Mouse (Mus musculus): ENCODE results near the gene Zbtb12. TPM values are rescaled to one million over a fixed set of nuclear protein-coding genes. Genes with fewer than 3 reads are reported as not detected.
A peak's percentile ranks its signal among the peaks of the same experiment; 100 is the strongest.

Zbtb12 gene
- polyA plus RNA-seq, 1 experiment from 2014 or later, result 1.7 TPM

GRCm38 (mm10) chr17:34847192-34847591, 32.1 kb upstream of the Zbtb12 start:
- WGBS, result 90% methylated on average over 6 of the region's 6 CpGs
- DNase-seq (ENCODE audit: low spot score), result no peak

DNA sequence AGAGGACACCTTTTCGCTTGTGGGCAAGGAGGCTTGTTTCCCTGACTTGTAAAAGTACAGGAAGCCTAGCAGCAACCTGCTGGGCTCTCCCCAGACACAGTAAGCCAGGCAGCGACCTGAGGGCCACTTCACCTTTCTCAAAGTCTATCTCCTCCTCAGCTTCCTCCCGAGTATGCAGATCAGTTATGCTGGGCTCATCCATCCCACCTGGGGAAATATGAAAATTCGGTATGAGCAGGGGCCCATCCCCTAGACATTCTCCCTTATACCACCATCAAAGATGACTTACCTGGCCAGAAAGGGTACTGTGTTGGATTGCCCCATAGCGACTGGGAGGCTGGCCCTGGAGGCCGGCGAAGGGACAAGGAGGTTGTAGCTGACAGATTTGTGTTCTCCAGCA, 31.7 kb upstream of the Zbtb12 start:
- peaks cover 9% of the 10 kb centered on the region for H3K4me1 ChIP-seq (ENCODE audit: control insufficient read depth, insufficient read depth, low read length)
- no peak overlapping the region for H3K4me3 ChIP-seq (ENCODE audit: low read depth, low read length)
- H3K36me3 ChIP-seq (ENCODE audit: control insufficient read depth, insufficient read depth, low read length), result peaks cover 10% of the 10 kb centered on the region
- WGBS, result 93% methylated on average over 7 of the region's 7 CpGs
- no peak for ATAC-seq (ENCODE audit: insufficient read depth, low FRiP score, low TSS enrichment)
- DNase-seq (ENCODE audit: low spot score), result no peak
- no peak overlapping the region for H3K9ac ChIP-seq (ENCODE audit: low read length)
- H3K9me3 ChIP-seq (ENCODE audit: control insufficient read depth, low read length), result no peaks in the 10 kb centered on the region
- no peaks in the 10 kb centered on the region for H3K27me3 ChIP-seq (ENCODE audit: control insufficient read depth, insufficient read depth, low read length)
- H3K27ac ChIP-seq (ENCODE audit: low read depth, low read length), result no peak overlapping the region
- no peak overlapping the region for H3K4me2 ChIP-seq (ENCODE audit: low read depth)

More at GRCm38 (mm10) chr17:34847192-34847591, 32.1 kb upstream of the Zbtb12 start:
- Histone ChIP-seq H3K36me3 (ENCODE audit: control insufficient read depth, insufficient read depth, low read length) (peaks cover 12% of the 10 kb centered on the region), H3K9me3 (ENCODE audit: control insufficient read depth, low read length) (no peaks in the 10 kb centered on the region), H3K9ac (ENCODE audit: low read length) (no peak overlapping the region), H3K27ac (ENCODE audit: low read depth, low read length) (no peak overlapping the region), H3K4me3 (ENCODE audit: low read depth, low read length) (no peak overlapping the region), H3K27me3 (ENCODE audit: control insufficient read depth, insufficient read depth, low read length) (no peaks in the 10 kb centered on the region), H3K4me2 (ENCODE audit: low read depth) (no peak overlapping the region), H3K4me1 (ENCODE audit: control insufficient read depth, insufficient read depth, low read length) (peaks cover 9% of the 10 kb centered on the region)
- no peak for ATAC-seq (ENCODE audit: insufficient read depth, low FRiP score, low TSS enrichment)

DNA sequence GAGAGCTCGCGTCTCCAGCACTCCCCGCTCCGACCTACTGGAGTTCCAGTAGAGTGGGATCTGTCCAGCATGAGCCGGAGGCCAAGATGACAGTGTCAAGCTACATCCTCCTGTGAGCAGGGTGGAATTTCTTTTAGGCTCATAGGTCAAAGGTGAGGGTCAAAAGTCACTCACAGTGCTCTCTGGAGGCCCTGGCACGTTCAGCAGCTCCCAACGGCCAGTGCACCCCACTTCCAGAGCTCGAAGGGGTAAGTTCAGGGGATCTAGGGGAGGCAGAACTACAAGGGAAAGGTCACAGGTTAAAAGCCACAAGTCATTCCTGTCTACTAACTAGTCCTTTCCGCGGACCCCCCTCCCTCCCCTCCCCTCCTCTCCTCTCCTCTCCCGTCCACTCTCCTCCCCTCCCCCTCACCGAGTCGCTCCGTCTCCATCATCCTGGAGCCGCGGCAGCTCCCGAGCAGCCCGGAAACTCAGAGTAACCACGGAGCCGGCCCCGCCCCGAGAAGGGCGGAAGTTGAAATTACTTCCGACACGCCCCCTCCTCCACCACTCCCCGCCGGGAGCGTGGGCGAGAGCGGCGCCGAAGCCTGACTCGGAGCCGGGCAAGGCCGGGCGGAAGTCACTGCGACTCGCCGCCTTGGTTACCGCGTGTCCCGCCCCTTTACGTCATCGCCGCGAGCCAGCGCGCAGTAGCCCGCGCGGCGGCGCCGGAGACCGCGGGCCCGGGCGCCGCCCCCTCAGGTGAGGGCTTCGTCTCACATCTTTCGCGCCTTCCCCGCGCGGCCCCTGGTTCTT, 29.4 kb upstream of the Zbtb12 start, which contains the start of the genes Skiv2l and Nelfe:
TSS of gene Skiv2l (minus strand) at position 489 of the 795 bp plus-strand sequence.
TSS of gene Nelfe (plus strand) at position 670 of the 795 bp plus-strand sequence.
- Histone ChIP-seq H3K36me3 (ENCODE audit: control insufficient read depth, insufficient read depth, low read length) (peaks cover 9% of the 10 kb centered on the region), H3K9ac (ENCODE audit: low read length) (peak within 1 kb of the TSS; percentile 76), H3K4me2 (ENCODE audit: low read depth) (peak within 1 kb of the TSS; percentile 86), H3K27ac (ENCODE audit: low read depth, low read length) (no peak within 1 kb of the TSS), H3K4me3 (ENCODE audit: low read depth, low read length) (peak within 1 kb of the TSS; percentile 68), H3K4me1 (ENCODE audit: control insufficient read depth, insufficient read depth, low read length) (peaks cover 9% of the 10 kb centered on the region), H3K9me3 (ENCODE audit: control insufficient read depth, low read length) (no peaks in the 10 kb centered on the region), H3K27me3 (ENCODE audit: control insufficient read depth, insufficient read depth, low read length) (no peaks in the 10 kb centered on the region)
- 1% methylated on average over 64 of the region's 65 CpGs for WGBS
- DNase-seq (ENCODE audit: low spot score) (peak; percentile 99), ATAC-seq (ENCODE audit: insufficient read depth, low FRiP score, low TSS enrichment) (peak; percentile 97)

- ATAC-seq (ENCODE audit: insufficient read depth, low FRiP score, low TSS enrichment) (no peak), DNase-seq (ENCODE audit: low spot score) (no peak)
- WGBS, result 1% methylated on average over 25 of the region's 25 CpGs
- H3K4me1 ChIP-seq (ENCODE audit: control insufficient read depth, insufficient read depth, low read length), result peaks cover 9% of the 10 kb centered on the region
- H3K4me2 ChIP-seq (ENCODE audit: low read depth), result peak overlapping the region; percentile 71
- H3K27me3 ChIP-seq (ENCODE audit: control insufficient read depth, insufficient read depth, low read length), result no peaks in the 10 kb centered on the region
- H3K9ac ChIP-seq (ENCODE audit: low read length), result peak overlapping the region; percentile 76
- H3K4me3 ChIP-seq (ENCODE audit: low read depth, low read length), result peak overlapping the region; percentile 68
- H3K36me3 ChIP-seq (ENCODE audit: control insufficient read depth, insufficient read depth, low read length), result peaks cover 9% of the 10 kb centered on the region
- H3K27ac ChIP-seq (ENCODE audit: low read depth, low read length), result no peak overlapping the region
- no peaks in the 10 kb centered on the region for H3K9me3 ChIP-seq (ENCODE audit: control insufficient read depth, low read length)
Observed at GRCm38 (mm10) chr17:34850517-34851125, 28.7 kb upstream of the Zbtb12 start.

DNA sequence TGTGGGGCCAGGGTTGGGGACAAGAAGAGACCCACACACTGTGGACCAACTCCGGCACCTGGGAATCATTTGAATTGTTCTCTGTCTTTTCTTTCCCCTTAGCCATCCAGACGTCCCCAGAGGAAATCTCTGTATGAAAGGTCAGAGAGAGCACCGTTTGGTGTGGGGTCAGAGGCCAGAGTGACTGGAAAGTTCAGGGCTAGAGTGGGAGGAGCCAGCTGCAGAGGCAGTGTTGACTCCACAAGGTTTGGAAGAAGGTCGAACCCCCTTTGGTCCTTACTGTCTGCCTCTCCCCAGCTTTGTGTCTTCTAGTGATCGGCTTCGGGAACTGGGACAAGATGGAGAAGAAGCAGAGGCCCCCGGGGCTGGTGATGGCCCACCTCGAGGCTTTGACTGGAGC, 25.8 kb upstream of the Zbtb12 start:
- Histone ChIP-seq H3K27me3 (ENCODE audit: control insufficient read depth, insufficient read depth, low read length) (no peaks in the 10 kb centered on the region), H3K4me2 (ENCODE audit: low read depth) (no peak overlapping the region), H3K9ac (ENCODE audit: low read length) (no peak overlapping the region), H3K36me3 (ENCODE audit: control insufficient read depth, insufficient read depth, low read length) (peaks cover 3% of the 10 kb centered on the region), H3K4me3 (ENCODE audit: low read depth, low read length) (no peak overlapping the region), H3K9me3 (ENCODE audit: control insufficient read depth, low read length) (no peaks in the 10 kb centered on the region), H3K27ac (ENCODE audit: low read depth, low read length) (no peak overlapping the region), H3K4me1 (ENCODE audit: control insufficient read depth, insufficient read depth, low read length) (peaks cover 9% of the 10 kb centered on the region)
- ATAC-seq (ENCODE audit: insufficient read depth, low FRiP score, low TSS enrichment), result no peak
- 76% methylated on average over 8 of the region's 8 CpGs for WGBS
- DNase-seq (ENCODE audit: low spot score), result no peak

DNA sequence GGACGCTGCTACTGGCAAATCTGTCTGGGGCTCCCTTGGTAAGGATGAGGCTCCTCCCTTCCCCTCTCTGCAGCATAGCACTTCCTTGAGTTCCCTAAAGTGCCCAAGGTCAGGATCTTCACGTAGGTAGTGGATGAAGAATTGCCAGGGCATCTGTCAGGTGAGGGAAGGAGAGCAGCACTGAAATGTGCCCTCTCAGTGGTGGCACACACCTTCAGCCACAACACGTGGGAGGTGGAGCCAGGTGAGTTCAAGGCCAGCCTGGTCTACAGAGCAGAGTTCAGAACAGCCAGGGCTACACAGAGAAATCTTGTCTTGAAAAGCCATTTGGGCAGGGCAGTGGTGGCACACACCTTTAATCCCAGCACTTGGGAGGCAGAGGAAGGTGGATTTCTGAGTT, 24.5 kb upstream of the Zbtb12 start:
- WGBS, result 82% methylated on average over 3 of the region's 3 CpGs
- H3K27me3 ChIP-seq (ENCODE audit: control insufficient read depth, insufficient read depth, low read length), result no peaks in the 10 kb centered on the region
- ATAC-seq (ENCODE audit: insufficient read depth, low FRiP score, low TSS enrichment) (no peak), DNase-seq (ENCODE audit: low spot score) (no peak)
- peaks cover 6% of the 10 kb centered on the region; the same call in 1 of the 2 replicates for H3K4me1 ChIP-seq (ENCODE audit: control insufficient read depth, insufficient read depth, low read length)
- H3K4me3 ChIP-seq (ENCODE audit: low read depth, low read length), result no peak overlapping the region
- H3K9me3 ChIP-seq (ENCODE audit: control insufficient read depth, low read length), result no peaks in the 10 kb centered on the region
- H3K36me3 ChIP-seq (ENCODE audit: control insufficient read depth, insufficient read depth, low read length), result peaks cover 3% of the 10 kb centered on the region
- H3K4me2 ChIP-seq (ENCODE audit: low read depth), result no peak overlapping the region
- no peak overlapping the region for H3K27ac ChIP-seq (ENCODE audit: low read depth, low read length)
- H3K9ac ChIP-seq (ENCODE audit: low read length), result no peak overlapping the region

GRCm38 (mm10) chr17:34855825-34856224, 23.5 kb upstream of the Zbtb12 start:
- DNase-seq (ENCODE audit: low spot score) (peak; percentile 56), ATAC-seq (ENCODE audit: insufficient read depth, low FRiP score, low TSS enrichment) (no peak)
- no peaks in the 10 kb centered on the region for H3K9me3 ChIP-seq (ENCODE audit: control insufficient read depth, low read length)
- peaks cover 5% of the 10 kb centered on the region; the same call in 1 of the 2 replicates for H3K4me1 ChIP-seq (ENCODE audit: control insufficient read depth, insufficient read depth, low read length)
- no peaks in the 10 kb centered on the region for H3K27me3 ChIP-seq (ENCODE audit: control insufficient read depth, insufficient read depth, low read length)
- H3K27ac ChIP-seq (ENCODE audit: low read depth, low read length), result no peak overlapping the region
- 51% methylated on average over 3 of the region's 3 CpGs for WGBS
- peaks cover 3% of the 10 kb centered on the region for H3K36me3 ChIP-seq (ENCODE audit: control insufficient read depth, insufficient read depth, low read length)
- H3K4me2 ChIP-seq (ENCODE audit: low read depth), result no peak overlapping the region
- no peak overlapping the region for H3K4me3 ChIP-seq (ENCODE audit: low read depth, low read length)
- no peak overlapping the region for H3K9ac ChIP-seq (ENCODE audit: low read length)

DNA sequence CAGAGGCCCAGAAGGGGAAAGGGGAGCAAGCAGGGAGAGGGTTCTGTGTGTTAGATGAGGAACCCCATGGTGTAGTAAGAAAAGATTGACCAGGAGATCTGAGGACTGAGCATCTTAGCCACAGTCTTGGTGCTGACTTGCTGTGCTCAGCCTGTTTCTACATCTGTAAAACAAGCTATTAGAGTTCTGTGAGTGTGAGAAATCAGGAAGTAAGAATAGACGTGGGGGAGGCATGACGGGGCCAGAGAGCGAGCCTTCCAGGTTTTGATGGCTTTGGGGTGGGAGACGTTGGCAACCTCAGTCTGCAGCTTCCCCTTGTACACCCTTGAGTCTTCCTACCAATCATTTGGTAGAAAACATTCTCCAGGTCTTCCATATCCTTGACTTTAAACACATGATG, 20.6 kb upstream of the Zbtb12 start:
- Histone ChIP-seq H3K27me3 (ENCODE audit: control insufficient read depth, insufficient read depth, low read length) (no peaks in the 10 kb centered on the region), H3K9ac (ENCODE audit: low read length) (no peak overlapping the region), H3K9me3 (ENCODE audit: control insufficient read depth, low read length) (no peaks in the 10 kb centered on the region), H3K4me2 (ENCODE audit: low read depth) (no peak overlapping the region), H3K4me1 (ENCODE audit: control insufficient read depth, insufficient read depth, low read length) (no peaks in the 10 kb centered on the region), H3K36me3 (ENCODE audit: control insufficient read depth, insufficient read depth, low read length) (peaks cover 3% of the 10 kb centered on the region), H3K4me3 (ENCODE audit: low read depth, low read length) (no peak overlapping the region), H3K27ac (ENCODE audit: low read depth, low read length) (no peak overlapping the region)
- no peak for DNase-seq (ENCODE audit: low spot score)
- no peak for ATAC-seq (ENCODE audit: insufficient read depth, low FRiP score, low TSS enrichment)
- WGBS, result 91% methylated on average over 4 of the region's 4 CpGs
